Mouse (Mus musculus) stomach, adult 2 months (tissue): ENCODE results near the gene Krt33b. TPM values are rescaled to one million over a fixed set of nuclear protein-coding genes. Genes with fewer than 3 reads are reported as not detected.

Experiments
- polyA plus RNA-seq: library from polyadenylated mRNA; depleted of rRNA; stranded (reverse); fragments of >200 nt; gene quantifications from 2 replicates; pipeline ENCODE4 v1.2.3, GENCODE M21; 2012; rRNA removed

Krt33b gene
- not detected in 2 replicates for polyA plus RNA-seq

GRCm38 (mm10) chr11:100029768-100030167, at the start of gene Krt33b:
Gene Krt33b (minus strand): TSS chr11:100029868.

DNA sequence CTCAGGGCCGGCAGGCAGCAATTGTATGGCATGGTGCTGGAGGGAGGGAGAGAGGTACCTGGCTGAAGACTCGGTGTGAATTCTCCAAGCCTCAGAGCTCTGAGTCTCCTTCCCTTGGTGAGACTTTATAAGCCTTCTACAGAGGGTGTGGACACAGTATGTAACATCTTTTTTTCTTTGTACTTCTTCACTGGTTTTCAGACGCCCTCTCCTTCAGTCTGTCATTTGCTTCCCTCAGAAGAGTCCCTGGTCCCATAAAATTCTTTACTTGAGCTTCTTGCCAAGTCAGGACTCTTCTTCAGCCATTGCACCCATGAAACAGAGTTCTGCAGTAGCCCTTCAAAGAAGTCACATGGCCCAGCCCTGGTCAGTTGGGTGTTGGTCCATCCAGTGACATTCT, 20.8 kb upstream of the Krt33b start, which contains the start of gene Krt31:
Gene Krt31, minus strand, starts transcription at position 101 of the 400 bp plus-strand sequence.

GRCm38 (mm10) chr11:100041454-100041853, 11.8 kb upstream of the Krt33b start, which contains the start of gene Krt34:
Gene Krt34 (minus strand): TSS chr11:100041554.

GRCm38 (mm10) chr11:100016112-100016511, 13.6 kb downstream of the Krt33b start, which contains the start of gene Krt33a:
Gene Krt33a (minus strand): TSS chr11:100016212.

GRCm38 (mm10) chr11:99993620-99994383, 35.9 kb downstream of the Krt33b start, which contains the start of gene Krtap17-1:
Gene Krtap17-1 (minus strand): TSS chr11:99993994.

DNA sequence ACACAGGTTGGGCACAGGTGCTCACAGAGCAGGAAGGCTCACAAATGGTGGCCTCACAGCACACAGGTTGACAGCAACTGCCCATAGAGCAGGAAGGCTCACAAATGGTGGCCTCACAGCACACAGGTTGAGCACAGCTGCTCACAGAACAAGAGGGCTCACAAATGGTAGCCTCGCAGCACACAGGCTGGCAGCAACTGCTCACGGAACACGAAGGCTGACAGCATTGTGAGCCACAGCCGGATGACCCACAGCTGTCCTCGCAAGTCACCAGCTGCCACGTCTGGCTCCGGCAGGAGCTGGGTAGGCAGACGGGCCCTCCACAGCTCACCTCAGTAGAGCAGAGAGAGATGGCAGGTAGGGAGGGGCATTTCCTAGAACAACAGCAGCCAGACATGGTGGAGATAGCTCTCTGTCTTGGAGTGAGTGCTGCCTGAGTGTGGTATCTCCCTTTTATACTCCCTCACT, 43.5 kb downstream of the Krt33b start, which contains the start of gene Krtap16-1:
Gene Krtap16-1, minus strand, starts transcription at position 418 of the 468 bp plus-strand sequence.

DNA sequence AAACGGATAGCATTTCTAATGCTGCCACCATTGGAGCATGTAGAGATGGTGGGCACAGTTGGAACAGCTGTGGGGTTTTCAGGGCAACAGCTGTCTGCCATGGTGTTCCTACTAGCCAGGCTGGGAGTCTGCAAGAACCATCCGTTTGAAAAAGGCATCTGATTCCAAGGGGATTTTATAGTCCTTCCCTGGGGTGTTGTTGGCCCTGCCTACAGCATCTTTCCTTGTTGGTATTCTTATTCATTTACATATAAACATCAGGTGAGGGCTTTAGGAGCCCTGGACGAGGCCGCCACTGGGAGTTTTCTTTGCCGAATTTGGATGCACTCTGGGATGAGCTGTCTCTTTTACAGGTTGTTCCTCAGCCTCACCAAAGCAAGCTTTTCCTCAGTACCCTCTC, 50.7 kb downstream of the Krt33b start, which contains the start of gene Krtap29-1:
Gene Krtap29-1, minus strand, starts transcription at position 101 of the 400 bp plus-strand sequence.

Other genes with a start within 250 kb of the Krt33b start
- not detected in 2 replicates for gene Krtap4-8, start 249.2 kb downstream of the Krt33b start, polyA plus RNA-seq
- not detected in 2 replicates for gene Krtap4-9, start 244.7 kb downstream of the Krt33b start, polyA plus RNA-seq
- not detected in 2 replicates for gene Gm11596, start 236.4 kb downstream of the Krt33b start, polyA plus RNA-seq
- not detected in 2 replicates for gene Gm11569, start 230.9 kb downstream of the Krt33b start, polyA plus RNA-seq
- 0.25 TPM in 1 of 2 replicates, not detected in the other for gene Gm11554, start 225.4 kb downstream of the Krt33b start, polyA plus RNA-seq
- 0.36 TPM in 1 of 2 replicates, not detected in the other for gene Krtap4-13, start 220.0 kb downstream of the Krt33b start, polyA plus RNA-seq
- not detected in 2 replicates for gene Gm11564, start 214.2 kb downstream of the Krt33b start, polyA plus RNA-seq
- not detected in 2 replicates for gene 2300003K06Rik, start 191.8 kb downstream of the Krt33b start, polyA plus RNA-seq
- gene Krtap4-16, start 178.3 kb downstream of the Krt33b start, polyA plus RNA-seq = not detected in 2 replicates
- gene Gm11568, start 172.0 kb downstream of the Krt33b start, polyA plus RNA-seq = not detected in 2 replicates
- gene Gm11559, start 165.4 kb downstream of the Krt33b start, polyA plus RNA-seq = not detected in 2 replicates
- gene Krtap9-1, start 156.5 kb downstream of the Krt33b start, polyA plus RNA-seq = not detected in 2 replicates
- not detected in 2 replicates for gene Gm11567, start 150.7 kb downstream of the Krt33b start, polyA plus RNA-seq
- gene Krtap31-1, start 121.9 kb downstream of the Krt33b start, polyA plus RNA-seq = not detected in 2 replicates
- not detected in 2 replicates for gene Gm11565, start 115.1 kb downstream of the Krt33b start, polyA plus RNA-seq
- not detected in 2 replicates for gene Krtap31-2, start 93.6 kb downstream of the Krt33b start, polyA plus RNA-seq
- not detected in 2 replicates for gene Krtap9-5, start 81.4 kb downstream of the Krt33b start, polyA plus RNA-seq
- not detected in 2 replicates for gene Krtap29-1, start 50.8 kb downstream of the Krt33b start, polyA plus RNA-seq
- not detected in 2 replicates for gene Krtap16-1, start 43.3 kb downstream of the Krt33b start, polyA plus RNA-seq
- gene Krtap17-1, start 35.9 kb downstream of the Krt33b start, polyA plus RNA-seq = not detected in 2 replicates
- gene Krt33a, start 13.7 kb downstream of the Krt33b start, polyA plus RNA-seq = not detected in 2 replicates
- gene Krt34, start 11.7 kb upstream of the Krt33b start, polyA plus RNA-seq = not detected in 2 replicates
- gene Krt31, start 20.7 kb upstream of the Krt33b start, polyA plus RNA-seq = 0.09 TPM in 1 of 2 replicates, not detected in the other
- 2.5 TPM in 2 replicates for gene Krt32, start 58.4 kb upstream of the Krt33b start, polyA plus RNA-seq
- 0.08 TPM in 1 of 2 replicates, not detected in the other for gene Krt35, start 66.4 kb upstream of the Krt33b start, polyA plus RNA-seq
- gene Krt36, start 75.8 kb upstream of the Krt33b start, polyA plus RNA-seq = 0.06 and 0.19 TPM in 2 replicates
- 602 and 681 TPM in 2 replicates for gene Krt13, start 91.7 kb upstream of the Krt33b start, polyA plus RNA-seq
- gene Krt15, start 106.1 kb upstream of the Krt33b start, polyA plus RNA-seq = 7.7 and 17.9 TPM in 2 replicates
- gene Krt19, start 118.8 kb upstream of the Krt33b start, polyA plus RNA-seq = 1,679 and 2,029 TPM in 2 replicates
- not detected in 2 replicates for gene Krt9, start 163.4 kb upstream of the Krt33b start, polyA plus RNA-seq
- gene Krt14, start 177.7 kb upstream of the Krt33b start, polyA plus RNA-seq = 147 and 161 TPM in 2 replicates
- gene Krt16, start 219.0 kb upstream of the Krt33b start, polyA plus RNA-seq = 5.1 and 6.5 TPM in 2 replicates
- gene Krt17, start 231.2 kb upstream of the Krt33b start, polyA plus RNA-seq = 20.4 and 26.8 TPM in 2 replicates
- gene Krt42, start 240.0 kb upstream of the Krt33b start, polyA plus RNA-seq = 0.11 and 0.31 TPM in 2 replicates